Mouse (Mus musculus): Measurements from ENCODE around the gene Rb1. TPM values are rescaled to one million over a fixed set of nuclear protein-coding genes. Genes with fewer than 3 reads are reported as not detected.

Gene Rb1
- 25.7 and 27.5 TPM in 2 replicates for polyA plus RNA-seq (2015; fragmentation: Nextera tagmentation; extraction: Ambion mirVana)

DNA sequence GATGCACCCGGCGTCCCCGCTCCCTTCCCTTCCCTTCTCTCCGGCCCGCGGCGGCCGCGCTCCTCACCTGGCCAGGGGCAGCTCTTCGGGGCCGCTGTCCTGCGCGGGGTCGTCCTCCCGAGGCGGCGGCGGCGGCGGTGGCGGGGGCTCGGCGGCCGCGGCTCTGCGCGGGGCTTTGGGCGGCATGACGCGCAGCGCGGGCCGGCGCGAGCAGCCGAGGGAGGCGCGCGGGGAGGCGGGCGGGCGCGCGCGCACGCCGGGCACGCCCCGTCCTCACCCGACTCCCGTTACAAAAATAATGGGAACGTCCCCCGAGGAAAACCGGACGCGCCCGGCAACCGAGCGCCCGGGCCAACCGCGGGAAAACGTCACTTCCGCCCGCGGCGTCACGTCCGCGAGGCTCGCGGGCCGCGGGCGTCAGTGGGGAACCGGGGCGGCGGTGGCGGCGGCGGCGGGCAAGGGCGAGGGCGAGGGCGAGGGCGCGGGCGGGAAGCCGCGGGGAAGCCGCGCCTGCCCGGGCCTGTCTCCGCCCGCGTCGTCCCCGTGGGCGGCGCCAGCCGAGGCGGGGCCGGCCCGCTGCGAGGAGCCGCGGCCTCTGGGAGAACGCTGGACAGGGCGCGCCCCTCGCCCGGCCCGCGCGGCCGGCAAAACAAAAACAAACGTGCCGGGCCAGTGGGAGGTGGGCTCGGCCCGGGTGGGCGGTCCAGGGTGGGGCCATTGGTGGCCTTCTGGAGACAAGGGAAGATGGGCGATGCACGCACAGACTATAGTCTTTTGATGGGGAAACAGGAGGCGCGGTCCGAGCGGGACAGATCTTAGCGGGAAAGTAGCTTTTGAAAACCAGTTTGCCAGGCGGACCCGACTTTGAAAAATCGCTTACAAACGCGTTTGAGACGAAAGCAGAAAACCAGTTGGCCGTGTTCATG is at the start of gene Rb1:
Gene Rb1 (minus strand): TSS at position 367 of the 926 bp plus-strand sequence.
- Histone ChIP-seq H3K4me2 (peak within 1 kb of the TSS; percentile 84), H3K4me3 (peak within 1 kb of the TSS; percentile 79), H3K9me3 (no peaks in the 10 kb centered on the region), H3K27me3 (no peaks in the 10 kb centered on the region), H3K9ac (peak within 1 kb of the TSS; percentile 89), H3K4me1 (replicated peaks) (peaks cover 25% of the 10 kb centered on the region), H3K36me3 (no peaks in the 10 kb centered on the region), H3K27ac (replicated peaks) (peak within 1 kb of the TSS; percentile 96)
- peak; percentile 90 for ATAC-seq (ENCODE audit: low FRiP score, low read depth)
- under 1% methylated on average over 81 of the region's 135 CpGs for WGBS

GRCm38 (mm10) chr14:73374315-73374890 is 48.8 kb upstream of the Rb1 start:
- no peak overlapping the region for H3K27ac ChIP-seq (replicated peaks)

DNA sequence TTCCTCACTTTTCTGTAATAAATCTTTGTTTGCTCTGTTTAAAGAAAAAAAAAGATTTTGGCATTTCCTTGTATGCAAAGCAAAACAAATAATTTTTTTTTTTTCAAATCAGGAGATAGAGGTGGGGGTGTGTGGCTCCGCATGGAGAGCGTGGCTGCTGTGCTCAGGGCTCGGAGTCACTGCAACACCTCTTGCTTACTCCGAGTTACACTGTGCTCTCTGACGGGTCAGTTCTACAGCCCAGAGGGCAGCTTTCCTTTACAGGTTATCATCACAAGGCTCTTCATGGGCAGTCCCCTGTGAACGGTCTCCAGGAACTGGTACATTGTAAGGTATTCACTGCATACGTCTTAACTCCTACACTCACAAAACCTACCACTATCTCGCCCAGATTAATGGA is 48.0 kb upstream of the Rb1 start:
- H3K9ac ChIP-seq, result no peak overlapping the region
- peaks cover 16% of the 10 kb centered on the region; the same call in 1 of the 2 replicates for H3K4me1 ChIP-seq (replicated peaks)
- no peak overlapping the region for H3K27ac ChIP-seq (replicated peaks)
- WGBS, result 83% methylated on average over 8 of the region's 8 CpGs
- peaks cover 12% of the 10 kb centered on the region; the same call in 1 of the 2 replicates for H3K36me3 ChIP-seq
- H3K9me3 ChIP-seq, result no peaks in the 10 kb centered on the region
- H3K4me3 ChIP-seq, result no peak overlapping the region
- H3K4me2 ChIP-seq, result no peak overlapping the region
- no peaks in the 10 kb centered on the region for H3K27me3 ChIP-seq
- no peak for ATAC-seq (ENCODE audit: low FRiP score, low read depth)

More at GRCm38 (mm10) chr14:73374315-73374890, 48.8 kb upstream of the Rb1 start:
- peaks cover 16% of the 10 kb centered on the region; the same call in 1 of the 2 replicates for H3K4me1 ChIP-seq (replicated peaks)
- H3K4me3 ChIP-seq, result no peak overlapping the region
- H3K4me2 ChIP-seq, result no peak overlapping the region
- H3K36me3 ChIP-seq, result peaks cover 13% of the 10 kb centered on the region; the same call in 1 of the 2 replicates
- no peaks in the 10 kb centered on the region for H3K9me3 ChIP-seq
- H3K27me3 ChIP-seq, result no peaks in the 10 kb centered on the region
- ATAC-seq (ENCODE audit: low FRiP score, low read depth), result no peak
- 68% methylated on average over 11 of the region's 11 CpGs for WGBS
- no peak overlapping the region for H3K9ac ChIP-seq

GRCm38 (mm10) chr14:73372990-73373389 is 47.4 kb upstream of the Rb1 start:
- WGBS, result 90% methylated on average over 4 of the region's 4 CpGs

GRCm38 (mm10) chr14:73371577-73371976 is 46.0 kb upstream of the Rb1 start:
- Histone ChIP-seq H3K4me1 (replicated peaks) (peaks cover 16% of the 10 kb centered on the region; the same call in 1 of the 2 replicates), H3K9ac (no peak overlapping the region), H3K27ac (replicated peaks) (no peak overlapping the region), H3K9me3 (no peaks in the 10 kb centered on the region), H3K36me3 (peaks cover 28% of the 10 kb centered on the region), H3K27me3 (no peaks in the 10 kb centered on the region), H3K4me3 (no peak overlapping the region), H3K4me2 (no peak overlapping the region)
- 95% methylated on average over 4 of the region's 4 CpGs for WGBS
- ATAC-seq (ENCODE audit: low FRiP score, low read depth), result no peak

More at GRCm38 (mm10) chr14:73372990-73373389, 47.4 kb upstream of the Rb1 start:
- Histone ChIP-seq H3K36me3 (peaks cover 15% of the 10 kb centered on the region), H3K4me2 (no peak overlapping the region), H3K9ac (no peak overlapping the region), H3K27ac (replicated peaks) (no peak overlapping the region), H3K27me3 (no peaks in the 10 kb centered on the region), H3K9me3 (no peaks in the 10 kb centered on the region), H3K4me3 (no peak overlapping the region), H3K4me1 (replicated peaks) (peaks cover 16% of the 10 kb centered on the region; the same call in 1 of the 2 replicates)
- ATAC-seq (ENCODE audit: low FRiP score, low read depth), result no peak

DNA sequence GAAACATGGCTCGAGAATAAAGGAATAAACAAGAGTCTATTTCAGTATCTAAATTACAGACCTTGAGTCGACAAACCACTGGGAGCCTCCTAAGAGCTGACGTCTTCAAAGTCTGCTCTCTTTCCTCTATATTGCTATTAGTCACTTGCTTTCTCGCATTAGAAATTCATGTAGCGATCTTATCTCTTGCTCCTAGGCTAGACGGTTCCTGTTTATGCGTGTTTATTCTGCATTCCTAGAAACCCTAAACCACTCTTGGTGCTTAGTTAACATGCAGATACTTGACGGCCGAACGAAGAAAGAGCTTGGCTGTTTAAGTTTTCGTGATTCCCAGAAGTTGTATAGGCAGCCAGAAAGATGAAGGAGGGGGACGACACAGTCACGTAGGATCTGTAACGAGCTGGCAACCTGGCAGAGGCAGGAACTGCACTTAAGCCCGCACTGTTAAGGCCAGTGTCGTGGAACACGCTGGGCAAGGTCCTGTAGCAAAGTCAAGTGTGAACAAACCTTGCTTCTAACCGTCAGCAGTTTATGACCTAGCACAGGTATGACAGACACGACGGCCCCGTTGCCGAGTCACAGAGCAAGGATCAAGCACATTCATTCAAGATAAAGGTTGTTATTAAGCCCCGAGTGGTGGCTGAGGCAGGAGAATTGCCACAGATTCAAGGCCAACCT is 45.2 kb upstream of the Rb1 start:
- ATAC-seq (ENCODE audit: low FRiP score, low read depth), result no peak
- WGBS, result 90% methylated on average over 23 of the region's 23 CpGs

GRCm38 (mm10) chr14:73370078-73370670 is 44.6 kb upstream of the Rb1 start:
- Histone ChIP-seq H3K9me3 (no peaks in the 10 kb centered on the region), H3K36me3 (peaks cover 42% of the 10 kb centered on the region), H3K27ac (replicated peaks) (no peak overlapping the region), H3K4me3 (no peak overlapping the region), H3K4me2 (no peak overlapping the region), H3K27me3 (no peaks in the 10 kb centered on the region), H3K9ac (no peak overlapping the region), H3K4me1 (replicated peaks) (peaks cover 16% of the 10 kb centered on the region; the same call in 1 of the 2 replicates)
- ATAC-seq (ENCODE audit: low FRiP score, low read depth), result no peak
- WGBS, result 85% methylated on average over 11 of the region's 11 CpGs

More for the DNA sequence above, 45.2 kb upstream of the Rb1 start:
- H3K27me3 ChIP-seq, result no peaks in the 10 kb centered on the region
- no peak overlapping the region for H3K27ac ChIP-seq (replicated peaks)
- H3K9ac ChIP-seq, result no peak overlapping the region
- H3K4me3 ChIP-seq, result no peak overlapping the region
- H3K4me2 ChIP-seq, result no peak overlapping the region
- peaks cover 35% of the 10 kb centered on the region for H3K36me3 ChIP-seq
- peaks cover 16% of the 10 kb centered on the region; the same call in 1 of the 2 replicates for H3K4me1 ChIP-seq (replicated peaks)
- H3K9me3 ChIP-seq, result no peaks in the 10 kb centered on the region

- Histone ChIP-seq H3K4me1 (replicated peaks) (peaks cover 15% of the 10 kb centered on the region; the same call in 1 of the 2 replicates), H3K27ac (replicated peaks) (no peak overlapping the region), H3K4me3 (no peak overlapping the region), H3K4me2 (no peak overlapping the region), H3K9ac (no peak overlapping the region), H3K36me3 (peaks cover 47% of the 10 kb centered on the region), H3K27me3 (no peaks in the 10 kb centered on the region), H3K9me3 (no peaks in the 10 kb centered on the region)
- no peak for ATAC-seq (ENCODE audit: low FRiP score, low read depth)
- whole genome bisulfite sequencing, result 83% methylated on average over 4 of the region's 4 CpGs
These were observed 44.0 kb upstream of the Rb1 start for GRCm38 (mm10) chr14:73369634-73370033.

DNA sequence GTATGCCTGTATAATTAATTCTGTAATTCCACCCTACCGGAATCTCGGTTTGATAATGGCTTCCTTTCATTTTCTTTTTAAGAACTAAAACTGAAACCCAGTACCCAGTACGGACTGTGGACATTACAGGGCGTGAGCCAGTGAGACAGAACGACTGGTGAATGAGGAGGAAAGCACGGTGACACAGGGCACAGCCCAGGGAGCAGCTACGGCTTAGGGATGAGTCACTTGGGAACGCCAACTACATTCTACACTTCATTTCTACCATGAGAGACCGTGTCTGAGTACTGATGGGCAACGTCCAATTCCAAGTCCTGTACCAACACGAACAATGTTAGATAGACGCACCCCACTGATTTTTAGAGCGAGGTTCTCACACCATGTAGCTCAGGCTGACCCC is 43.3 kb upstream of the Rb1 start:
- H3K9ac ChIP-seq, result no peak overlapping the region
- H3K27ac ChIP-seq (replicated peaks), result no peak overlapping the region
- H3K9me3 ChIP-seq, result no peaks in the 10 kb centered on the region
- H3K36me3 ChIP-seq, result peaks cover 54% of the 10 kb centered on the region
- no peak for ATAC-seq (ENCODE audit: low FRiP score, low read depth)
- no peaks in the 10 kb centered on the region for H3K27me3 ChIP-seq
- 90% methylated on average over 13 of the region's 13 CpGs for WGBS
- no peak overlapping the region for H3K4me2 ChIP-seq
- peaks cover 10% of the 10 kb centered on the region; the same call in 1 of the 2 replicates for H3K4me1 ChIP-seq (replicated peaks)
- H3K4me3 ChIP-seq, result no peak overlapping the region

DNA sequence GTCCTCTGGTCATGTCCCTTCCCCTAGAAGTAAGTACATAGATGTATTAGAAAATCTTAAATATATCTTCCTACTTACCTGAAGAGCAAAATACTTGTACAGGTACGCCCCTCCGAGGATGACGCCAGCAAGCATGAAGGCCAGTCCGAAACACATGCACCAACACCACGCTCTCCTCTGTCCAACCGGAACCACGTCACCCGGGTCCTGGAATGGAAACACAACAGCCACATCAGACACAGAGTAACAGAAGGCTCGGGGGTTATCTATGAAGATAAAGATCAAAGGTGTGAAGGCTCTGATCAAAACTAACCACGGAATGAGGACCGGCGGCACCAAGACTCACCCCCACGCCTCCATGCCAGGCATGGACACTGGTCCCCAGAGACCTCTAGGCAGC is 42.6 kb upstream of the Rb1 start:
- peaks cover 10% of the 10 kb centered on the region; the same call in 1 of the 2 replicates for H3K4me1 ChIP-seq (replicated peaks)
- H3K9me3 ChIP-seq, result no peaks in the 10 kb centered on the region
- peaks cover 62% of the 10 kb centered on the region for H3K36me3 ChIP-seq
- H3K4me2 ChIP-seq, result no peak overlapping the region
- no peak overlapping the region for H3K27ac ChIP-seq (replicated peaks)
- H3K4me3 ChIP-seq, result no peak overlapping the region
- ATAC-seq (ENCODE audit: low FRiP score, low read depth), result no peak
- no peak overlapping the region for H3K9ac ChIP-seq
- 96% methylated on average over 13 of the region's 13 CpGs for WGBS
- no peaks in the 10 kb centered on the region for H3K27me3 ChIP-seq

- Histone ChIP-seq H3K4me1 (replicated peaks) (0 out of 2 replicates have a peak, but pooled peaks cover under 1% of the 10 kb centered on the region), H3K27ac (replicated peaks) (no peak overlapping the region), H3K9ac (no peak overlapping the region), H3K4me2 (no peak overlapping the region), H3K27me3 (no peaks in the 10 kb centered on the region), H3K9me3 (no peaks in the 10 kb centered on the region), H3K4me3 (no peak overlapping the region), H3K36me3 (peaks cover 79% of the 10 kb centered on the region)
- 93% methylated on average over 11 of the region's 11 CpGs for WGBS
- ATAC-seq (ENCODE audit: low FRiP score, low read depth), result no peak
These were observed 40.7 kb upstream of the Rb1 start for GRCm38 (mm10) chr14:73366278-73366677.
